ENCODE assay signal across 8 mouse cellular contexts in genomic region chr1:170174814-170175332, GRCm38 (mm10). TPM values are rescaled to one million over a fixed set of nuclear protein-coding genes. Genes with fewer than 3 reads are reported as not detected.
A peak's percentile ranks its signal among the peaks of the same experiment; 100 is the strongest.
DNase-seq lines count a peak whose midpoint lies in the region; ATAC-seq lines count a peak whose summit lies in the region.

Gene Uap1, minus strand, starts transcription at chr1:170174957.

- peak; percentile 100 for DNase-seq in adrenal gland, adult (ENCODE audit: inconsistent age in 2 of 2, low spot score in 1 of 2)
- peak; percentile 98 for DNase-seq in embryo, embryonic 10.5 days (ENCODE audit: low spot score)
- DNase-seq in gastrocnemius, postnatal 14 days: peak; percentile 98
- peak; percentile 96 to 98 for DNase-seq in left cerebral cortex, postnatal 10 days (ENCODE audit: extremely low spot score in 1 of 2, low spot score in 2 of 2)
- DNase-seq in right cerebral cortex, postnatal 25 days: peak; percentile 98
- peak; percentile 95 to 96 for DNase-seq in urinary bladder, postnatal 4 days (ENCODE audit: low spot score in 2 of 2)

- intact Hi-C loops in gastrocnemius, postnatal 14 days (cut with DNase I; ENCODE audit: low total_unique reads): no loop called here
- intact Hi-C loops in left cerebral cortex, postnatal 10 days (cut with DNase I): no loop called here

- ATAC-seq in inflammation-experienced regulatory T-cells, adult 6 months: peak; percentile 93
- peak; percentile 95 for ATAC-seq in megakaryocyte-erythroid progenitor cell, adult 5-6 weeks (replicated peaks; ENCODE audit: low FRiP score, low TSS enrichment, poor library complexity, severe bottlenecking)

RNA-seq across cellular contexts. Expression of gene Uap1, which starts in this region (rescaled TPM):
- total RNA-seq in gastrocnemius, postnatal 14 days (2021): 10 to 100 TPM; 29.9 to 36.0 TPM
- 10 to 100 TPM; 10.6 to 22.9 (median 14.7) TPM for polyA plus RNA-seq in inflammation-experienced regulatory T-cells, adult 6 months (2017; shearing (Covaris generic))
- 10 to 100 TPM; 62.5 to 66.7 TPM for total RNA-seq in left cerebral cortex, postnatal 10 days (2021)
- 76.7 and 79.4 TPM in 2 replicates for total RNA-seq in megakaryocyte-erythroid progenitor cell, adult 5-6 weeks (2014; fragmentation: Nextera tagmentation)
- 86.8 and 184 TPM in 2 replicates for total RNA-seq in megakaryocyte-erythroid progenitor cell, adult 5-6 weeks (2017)

Comparison
In these comparisons a context has a peak if more than half of its experiments do, and no peak if none do; other contexts are left out.
1. Peak in every context shown above with its lines: DNase-seq and ATAC-seq.